Mouse (Mus musculus) neutrophil, adult 59 days (primary cell): ENCODE data around the gene Gm5788. TPM values are rescaled to one million over a fixed set of nuclear protein-coding genes. Genes with fewer than 3 reads are reported as not detected.

Source experiments
- total RNA-seq, 2 experiments: library from RNA; stranded (reverse); gene quantifications; 1 replicate in 1 of 2; 2 replicates in 1 of 2; pipeline ENCODE4 v1.2.4; 2023

Gm5788 gene
- total RNA-seq: not detected

DNA sequence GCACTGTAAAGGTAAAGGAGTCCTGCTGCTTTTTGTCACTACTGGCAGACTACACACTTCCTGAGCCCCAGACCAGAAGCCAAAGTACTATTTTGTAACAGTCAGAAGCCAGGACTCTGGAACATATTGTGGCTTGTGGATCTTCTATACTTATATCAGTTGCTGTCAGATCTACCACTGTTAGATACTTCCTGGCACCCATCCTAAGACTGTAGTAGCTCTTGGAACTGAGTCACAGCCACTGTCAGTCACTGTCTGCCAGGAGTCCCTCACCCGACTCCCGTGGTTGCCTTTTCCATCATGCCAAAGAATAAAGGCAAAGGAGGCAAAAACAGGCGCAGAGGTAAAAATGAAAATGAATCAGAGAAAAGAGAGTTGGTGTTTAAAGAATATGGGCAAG, at the start of gene Gm5788:
TSS of gene Gm5788 (plus strand) at position 301 of the 400 bp plus-strand sequence.

GRCm38 (mm10) chr12:87471964-87472786, 22.3 kb upstream of the Gm5788 start, which contains the start of gene Snw1:
Gene Snw1 (minus strand): TSS chr12:87472274.

DNA sequence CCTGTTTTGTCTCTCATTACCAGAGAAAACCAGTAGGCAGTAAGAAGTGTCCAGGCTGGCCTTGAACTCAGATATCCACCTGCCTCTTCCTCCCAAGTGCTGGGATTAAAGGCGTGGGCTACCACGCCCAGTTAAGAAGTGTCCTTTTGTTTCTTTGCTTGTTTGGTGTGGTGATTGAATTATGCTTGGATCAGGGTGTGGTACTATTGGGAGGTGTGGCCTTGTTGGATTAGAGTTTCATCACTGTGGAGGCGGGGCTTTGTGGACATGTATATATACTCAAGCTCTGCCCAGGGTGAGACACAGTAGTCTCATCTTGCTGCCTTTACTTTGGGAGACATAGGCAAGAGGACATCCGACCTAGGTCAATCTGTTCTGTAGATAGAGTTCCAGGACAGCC, 19.5 kb downstream of the Gm5788 start, which contains the start of gene Gm8300:
TSS of gene Gm8300 (plus strand) at position 301 of the 400 bp plus-strand sequence.

Other genes starting within 250 kb of the Gm5788 start
- gene Vipas39, start 228.5 kb upstream of the Gm5788 start, total RNA-seq: 10 to 100 TPM; 25.7 to 31.5 TPM
- 10 to 100 TPM; 71.3 to 76.8 TPM for gene Ahsa1, start 228.2 kb upstream of the Gm5788 start, total RNA-seq
- not detected for gene Ism2, start 195.0 kb upstream of the Gm5788 start, total RNA-seq
- 100 to 1,000 TPM; 118 to 124 TPM for gene Sptlc2, start 106.4 kb upstream of the Gm5788 start, total RNA-seq
- 10 to 100 TPM; 32.0 to 43.1 TPM for gene Slirp, start 50.8 kb upstream of the Gm5788 start, total RNA-seq
- 10 to 100 TPM; 20.7 to 24.0 TPM for gene Alkbh1, start 50.7 kb upstream of the Gm5788 start, total RNA-seq
- 10 to 100 TPM; 42.4 to 46.1 TPM for gene Snw1, start 22.4 kb upstream of the Gm5788 start, total RNA-seq
- not detected for gene Gm8300, start 19.6 kb downstream of the Gm5788 start, total RNA-seq
- not detected for gene Oog1, start 108.0 kb downstream of the Gm5788 start, total RNA-seq
- not detected for gene Gm4027, start 124.1 kb downstream of the Gm5788 start, total RNA-seq
- not detected for gene Gm16381, start 149.9 kb downstream of the Gm5788 start, total RNA-seq